Comparison of ENCODE assay signal across 8 mouse cellular contexts in genomic region chr11:70686901-70687566, GRCm38 (mm10). TPM values are rescaled to one million over a fixed set of nuclear protein-coding genes. Genes with fewer than 3 reads are reported as not detected.
DNase-seq lines count a peak whose midpoint lies in the region; ATAC-seq and TF ChIP-seq lines count a peak whose summit lies in the region.

No protein-coding gene starts in this region.

- WGBS in lung, adult 2 months: 3% methylated on average over 16 of the region's 16 CpGs
- WGBS in forebrain, embryonic 14.5 days: 4% methylated on average over 16 of the region's 16 CpGs
- WGBS in intestine, embryonic 16.5 days: 3% methylated on average over 16 of the region's 16 CpGs
- 2% methylated on average over 15 of the region's 16 CpGs for WGBS in limb, embryonic 14.5 days
- 6% methylated on average over 16 of the region's 16 CpGs for WGBS in midbrain, embryonic 16.5 days

- ATAC-seq in cerebellum, adult (ENCODE audit: insufficient number of reproducible peaks, low FRiP score, low TSS enrichment): peak; percentile 45; the same call in 1 of the 2 replicates
- peak; percentile 73 for ATAC-seq in forebrain, embryonic 14.5 days
- ATAC-seq in intestine, embryonic 16.5 days: peak; percentile 57
- peak; percentile 72 for ATAC-seq in limb, embryonic 14.5 days (ENCODE audit: low FRiP score, low read depth)
- ATAC-seq in midbrain, embryonic 16.5 days: peak; percentile 63

- H3K4me2 ChIP-seq in forebrain, embryonic 14.5 days (ENCODE audit: low read length): peak overlapping the region; percentile 60
- peak overlapping the region; percentile 92 for H3K4me2 ChIP-seq in intestine, embryonic 16.5 days (ENCODE audit: low read depth, low read length)
- H3K4me2 ChIP-seq in limb, embryonic 14.5 days (replicated peaks; ENCODE audit: low read depth, low read length, severe bottlenecking): peak overlapping the region; percentile 79
- H3K4me2 ChIP-seq in midbrain, embryonic 16.5 days (ENCODE audit: low read length): peak overlapping the region; percentile 90

- peak overlapping the region; percentile 81 for H3K27ac ChIP-seq in forebrain, embryonic 14.5 days (ENCODE audit: low read depth, low read length)
- peak overlapping the region; percentile 93 for H3K27ac ChIP-seq in intestine, embryonic 16.5 days (ENCODE audit: low read length)
- H3K27ac ChIP-seq in limb, embryonic 14.5 days (replicated peaks; ENCODE audit: low read depth, low read length): peak overlapping the region; percentile 79
- peak overlapping the region; percentile 85 for H3K27ac ChIP-seq in midbrain, embryonic 16.5 days (ENCODE audit: low read length)

- DNase-seq in lung, adult 2 months: peak; percentile 51
- no peak for DNase-seq in lung, postnatal 14 days
- peak; percentile 68 for DNase-seq in forebrain, embryonic 14.5 days (ENCODE audit: low spot score)
- no peak for DNase-seq in limb, embryonic 14.5 days (ENCODE audit: low spot score)
- DNase-seq in thymus, postnatal 25 days: no peak

- peak overlapping the region; percentile 84 for H3K9ac ChIP-seq in forebrain, embryonic 14.5 days (ENCODE audit: low read length)
- H3K9ac ChIP-seq in intestine, embryonic 16.5 days (ENCODE audit: low read depth, low read length): peak overlapping the region; percentile 93
- peak overlapping the region; percentile 77 for H3K9ac ChIP-seq in limb, embryonic 14.5 days (ENCODE audit: low read depth, low read length, severe bottlenecking)
- peak overlapping the region; percentile 94 for H3K9ac ChIP-seq in midbrain, embryonic 16.5 days (ENCODE audit: low read depth, low read length)

- peaks cover 12% of the 10 kb centered on the region; the same call in 1 of the 2 replicates for H3K4me1 ChIP-seq in lung, adult 2 months (ENCODE audit: control insufficient read depth, insufficient read depth, low read length)
- peaks cover 16% of the 10 kb centered on the region for H3K4me1 ChIP-seq in forebrain, embryonic 14.5 days (ENCODE audit: control insufficient read depth, insufficient read depth, low read length)
- peaks cover 36% of the 10 kb centered on the region for H3K4me1 ChIP-seq in intestine, embryonic 16.5 days (ENCODE audit: control insufficient read depth, insufficient read depth, low read length)
- peaks cover 9% of the 10 kb centered on the region for H3K4me1 ChIP-seq in limb, embryonic 14.5 days (ENCODE audit: control insufficient read depth, insufficient read depth, low read length)
- H3K4me1 ChIP-seq in midbrain, embryonic 16.5 days (ENCODE audit: control insufficient read depth, insufficient read depth, low read length): peaks cover 28% of the 10 kb centered on the region

- H3K9me3 ChIP-seq in forebrain, embryonic 14.5 days (replicated peaks; ENCODE audit: control insufficient read depth, low read length): no peaks in the 10 kb centered on the region
- H3K9me3 ChIP-seq in intestine, embryonic 16.5 days (ENCODE audit: control insufficient read depth, low read length): no peaks in the 10 kb centered on the region
- H3K9me3 ChIP-seq in limb, embryonic 14.5 days (ENCODE audit: control insufficient read depth, low read length): no peaks in the 10 kb centered on the region
- H3K9me3 ChIP-seq in midbrain, embryonic 16.5 days (replicated peaks; ENCODE audit: control insufficient read depth, low read length, poor library complexity, severe bottlenecking): no peaks in the 10 kb centered on the region

- no peak for TF ChIP-seq POLR2A in lung, adult 2 months (IDR thresholded peaks at IDR 0.05; ENCODE audit: borderline replicate concordance, extremely low read depth, low read depth, low read length)
- TF ChIP-seq POLR2A in limb, embryonic 14.5 days (IDR thresholded peaks at IDR 0.05; ENCODE audit: borderline replicate concordance, extremely low read depth, insufficient read depth, insufficient read length): no peak

- H3K36me3 ChIP-seq in forebrain, embryonic 14.5 days (ENCODE audit: control insufficient read depth, insufficient read depth, low read length): peaks cover 34% of the 10 kb centered on the region
- 0 out of 2 replicates have a peak, but pooled peaks cover 3% of the 10 kb centered on the region for H3K36me3 ChIP-seq in intestine, embryonic 16.5 days (ENCODE audit: control insufficient read depth, insufficient read depth, low read length)
- peaks cover 31% of the 10 kb centered on the region for H3K36me3 ChIP-seq in limb, embryonic 14.5 days (ENCODE audit: control insufficient read depth, insufficient read depth, low read length)
- peaks cover 7% of the 10 kb centered on the region; the same call in 1 of the 2 replicates for H3K36me3 ChIP-seq in midbrain, embryonic 16.5 days (ENCODE audit: control insufficient read depth, insufficient read depth, low read length)

- no peaks in the 10 kb centered on the region for H3K27me3 ChIP-seq in forebrain, embryonic 14.5 days (replicated peaks; ENCODE audit: control insufficient read depth, insufficient read depth, low read length)
- no peaks in the 10 kb centered on the region for H3K27me3 ChIP-seq in intestine, embryonic 16.5 days (replicated peaks; ENCODE audit: control insufficient read depth, insufficient read depth, low read length)
- no peaks in the 10 kb centered on the region for H3K27me3 ChIP-seq in limb, embryonic 14.5 days (ENCODE audit: control insufficient read depth, insufficient read depth, low read length)
- no peaks in the 10 kb centered on the region for H3K27me3 ChIP-seq in midbrain, embryonic 16.5 days (ENCODE audit: control insufficient read depth, insufficient read depth, low read depth, low read length)

- peak overlapping the region; percentile 76 for H3K4me3 ChIP-seq in lung, adult 2 months (replicated peaks; ENCODE audit: extremely low read depth, low read depth, low read length)
- H3K4me3 ChIP-seq in forebrain, embryonic 14.5 days (ENCODE audit: low read depth, low read length): peak overlapping the region; percentile 84
- H3K4me3 ChIP-seq in intestine, embryonic 16.5 days (ENCODE audit: low read length): peak overlapping the region; percentile 90
- peak overlapping the region; percentile 75 for H3K4me3 ChIP-seq in limb, embryonic 14.5 days (replicated peaks; ENCODE audit: low read length)
- peak overlapping the region; percentile 82 for H3K4me3 ChIP-seq in midbrain, embryonic 16.5 days (ENCODE audit: low read depth, low read length)

- TF ChIP-seq CTCF in lung, adult 2 months (IDR thresholded peaks at IDR 0.05; ENCODE audit: insufficient read depth, low read length): no peak

RNA-seq across cellular contexts. Expression of gene Camta2, which starts 0.9 kb away (rescaled TPM):
- polyA plus RNA-seq in lung, adult 2 months (2012; rRNA removed): 33.1 and 35.7 TPM in 2 replicates
- polyA plus RNA-seq in forebrain, embryonic 14.5 days (2014; fragmentation: Nextera tagmentation; extraction: Ambion mirVana): 8.7 and 14.9 TPM in 2 replicates
- 14.2 and 14.4 TPM in 2 replicates for polyA plus RNA-seq in intestine, embryonic 16.5 days (2015; fragmentation: Nextera tagmentation; extraction: Ambion mirVana)
- 20.3 and 26.6 TPM in 2 replicates for polyA plus RNA-seq in limb, embryonic 14.5 days (2012; rRNA removed)
- 14.4 and 16.6 TPM in 2 replicates for polyA plus RNA-seq in limb, embryonic 14.5 days (2014; fragmentation: Nextera tagmentation; extraction: Ambion mirVana)
- polyA plus RNA-seq in midbrain, embryonic 16.5 days (2015; fragmentation: Nextera tagmentation; extraction: Ambion mirVana): 22.1 and 22.4 TPM in 2 replicates

RNA-seq across cellular contexts. Expression of gene Inca1, which starts 12.9 kb away (rescaled TPM):
- polyA plus RNA-seq in lung, adult 2 months (2012; rRNA removed): 1.6 and 2.0 TPM in 2 replicates
- 0.75 and 1.1 TPM in 2 replicates for polyA plus RNA-seq in forebrain, embryonic 14.5 days (2014; fragmentation: Nextera tagmentation; extraction: Ambion mirVana)
- 1.4 and 1.8 TPM in 2 replicates for polyA plus RNA-seq in intestine, embryonic 16.5 days (2015; fragmentation: Nextera tagmentation; extraction: Ambion mirVana)
- 1.3 TPM in 2 replicates for polyA plus RNA-seq in limb, embryonic 14.5 days (2012; rRNA removed)
- polyA plus RNA-seq in limb, embryonic 14.5 days (2014; fragmentation: Nextera tagmentation; extraction: Ambion mirVana): 0.81 and 0.93 TPM in 2 replicates
- 1.2 and 1.5 TPM in 2 replicates for polyA plus RNA-seq in midbrain, embryonic 16.5 days (2015; fragmentation: Nextera tagmentation; extraction: Ambion mirVana)

RNA-seq across cellular contexts. Expression of gene Kif1c, which starts 13.3 kb away (rescaled TPM):
- polyA plus RNA-seq in lung, adult 2 months (2012; rRNA removed): 78.2 and 103 TPM in 2 replicates
- polyA plus RNA-seq in forebrain, embryonic 14.5 days (2014; fragmentation: Nextera tagmentation; extraction: Ambion mirVana): 4.6 and 4.7 TPM in 2 replicates
- polyA plus RNA-seq in intestine, embryonic 16.5 days (2015; fragmentation: Nextera tagmentation; extraction: Ambion mirVana): 2.3 and 2.8 TPM in 2 replicates
- 41.1 and 45.8 TPM in 2 replicates for polyA plus RNA-seq in limb, embryonic 14.5 days (2012; rRNA removed)
- 14.6 and 16.2 TPM in 2 replicates for polyA plus RNA-seq in limb, embryonic 14.5 days (2014; fragmentation: Nextera tagmentation; extraction: Ambion mirVana)
- 1.3 and 1.5 TPM in 2 replicates for polyA plus RNA-seq in midbrain, embryonic 16.5 days (2015; fragmentation: Nextera tagmentation; extraction: Ambion mirVana)

RNA-seq across cellular contexts. Expression of gene Spag7, which starts 17.8 kb away (rescaled TPM):
- 24.7 and 39.0 TPM in 2 replicates for polyA plus RNA-seq in lung, adult 2 months (2012; rRNA removed)
- polyA plus RNA-seq in forebrain, embryonic 14.5 days (2014; fragmentation: Nextera tagmentation; extraction: Ambion mirVana): 65.4 and 83.9 TPM in 2 replicates
- 132 and 159 TPM in 2 replicates for polyA plus RNA-seq in intestine, embryonic 16.5 days (2015; fragmentation: Nextera tagmentation; extraction: Ambion mirVana)
- 63.3 and 93.7 TPM in 2 replicates for polyA plus RNA-seq in limb, embryonic 14.5 days (2012; rRNA removed)
- 97.0 and 98.1 TPM in 2 replicates for polyA plus RNA-seq in limb, embryonic 14.5 days (2014; fragmentation: Nextera tagmentation; extraction: Ambion mirVana)
- 151 and 157 TPM in 2 replicates for polyA plus RNA-seq in midbrain, embryonic 16.5 days (2015; fragmentation: Nextera tagmentation; extraction: Ambion mirVana)

RNA-seq across cellular contexts. Expression of gene Eno3, which starts 30.0 kb away (rescaled TPM):
- polyA plus RNA-seq in lung, adult 2 months (2012; rRNA removed): 19.6 and 97.3 TPM in 2 replicates
- polyA plus RNA-seq in forebrain, embryonic 14.5 days (2014; fragmentation: Nextera tagmentation; extraction: Ambion mirVana): 5.7 and 5.9 TPM in 2 replicates
- polyA plus RNA-seq in intestine, embryonic 16.5 days (2015; fragmentation: Nextera tagmentation; extraction: Ambion mirVana): 12.8 and 13.5 TPM in 2 replicates
- 75.3 and 84.6 TPM in 2 replicates for polyA plus RNA-seq in limb, embryonic 14.5 days (2012; rRNA removed)
- polyA plus RNA-seq in limb, embryonic 14.5 days (2014; fragmentation: Nextera tagmentation; extraction: Ambion mirVana): 60.3 and 89.9 TPM in 2 replicates
- 6.0 and 8.1 TPM in 2 replicates for polyA plus RNA-seq in midbrain, embryonic 16.5 days (2015; fragmentation: Nextera tagmentation; extraction: Ambion mirVana)

Comparison
In these comparisons a context has a peak if more than half of its experiments do, and no peak if none do; other contexts are left out.
1. DNase-seq: peak in lung, adult 2 months (single experiment) and forebrain, embryonic 14.5 days (single experiment); none in lung, postnatal 14 days (single experiment), limb, embryonic 14.5 days (single experiment) and thymus, postnatal 25 days (single experiment).
2. Peak in every context shown above with its lines, with median percentiles within 50 percentile points of each other: H3K4me3 ChIP-seq, ATAC-seq, H3K27ac ChIP-seq, H3K4me2 ChIP-seq and H3K9ac ChIP-seq.